8 mouse cellular contexts compared by ENCODE assay signal in the genomic region with DNA sequence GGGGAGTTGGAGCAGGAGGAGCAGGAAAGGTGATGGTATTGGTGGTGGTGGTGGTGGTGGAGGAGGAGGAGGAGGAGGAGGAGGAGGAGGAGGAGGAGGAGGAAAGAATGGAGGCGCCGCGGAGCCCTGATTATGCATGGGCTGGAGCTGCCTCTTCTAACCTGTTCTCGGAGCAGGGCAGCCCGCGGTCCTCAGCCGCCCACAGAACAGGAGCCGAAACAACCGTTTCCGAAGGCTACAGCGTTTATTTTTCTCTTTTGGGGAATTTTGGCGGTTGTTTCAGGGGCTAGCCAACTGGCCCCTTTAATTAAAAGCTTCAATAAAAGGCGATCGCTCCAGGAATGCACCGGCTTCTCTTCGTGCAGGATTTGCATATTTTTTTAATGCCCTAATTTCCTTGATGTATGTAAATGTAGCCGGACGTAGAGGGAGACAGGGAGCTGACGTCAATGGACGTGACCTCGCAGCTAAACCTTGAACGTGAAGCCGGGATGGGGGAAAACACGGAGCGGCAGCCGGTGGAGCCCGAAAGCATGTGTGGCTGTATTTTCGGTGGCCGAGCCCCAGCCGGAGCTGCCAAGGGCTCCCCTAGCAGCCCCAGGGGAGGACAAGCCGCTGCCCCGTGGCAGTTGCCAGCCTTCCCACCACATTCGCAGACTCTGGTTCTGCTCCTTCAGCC.
DNase-seq lines count a peak whose midpoint lies in the region; ATAC-seq and TF ChIP-seq lines count a peak whose summit lies in the region.

No protein-coding gene starts in this region.

- no peaks in the 10 kb centered on the region for H3K27me3 ChIP-seq in C2C12 (ENCODE audit: control insufficient read depth, insufficient read depth, insufficient read length)
- peaks cover 2% of the 10 kb centered on the region; the same call in 1 of the 2 replicates for H3K27me3 ChIP-seq in hindbrain, embryonic 11.5 days (ENCODE audit: control insufficient read depth, insufficient read depth, low read length)
- H3K27me3 ChIP-seq in midbrain, postnatal 0 days (ENCODE audit: insufficient read depth, low read length), result no peaks in the 10 kb centered on the region

- peak; percentile 96 for DNase-seq in MEL-GATA-1-ER (ENCODE audit: extremely low read depth, low read depth)
- peak; percentile 88 for DNase-seq in hindbrain, embryonic 11.5 days (ENCODE audit: low spot score)
- DNase-seq in layer of hippocampus, adult 9-10 months (ENCODE audit: low spot score), result peak; percentile 30
- DNase-seq in midbrain, postnatal 0 days (ENCODE audit: low spot score), result peak; percentile 94
- DNase-seq in urinary bladder, adult 18-20 months (ENCODE audit: low spot score in 2 of 2), result no peak

- peak overlapping the region; percentile 100 for H3K9ac ChIP-seq in hindbrain, embryonic 11.5 days (ENCODE audit: low read depth, low read length)
- H3K9ac ChIP-seq in midbrain, postnatal 0 days (replicated peaks; ENCODE audit: low read length, poor library complexity, severe bottlenecking), result peak overlapping the region; percentile 100

- no peaks in the 10 kb centered on the region for H3K79me3 ChIP-seq in C2C12 (ENCODE audit: low read depth)

- H3K9me3 ChIP-seq in hindbrain, embryonic 11.5 days (ENCODE audit: control insufficient read depth, low read length), result no peaks in the 10 kb centered on the region
- no peaks in the 10 kb centered on the region for H3K9me3 ChIP-seq in midbrain, postnatal 0 days (ENCODE audit: low read length)

- peak overlapping the region; percentile 57 for H3ac ChIP-seq in C2C12 (ENCODE audit: control insufficient read depth, insufficient read length, low read depth)

- peak; percentile 43 for ATAC-seq in hindbrain, embryonic 11.5 days (ENCODE audit: low FRiP score)
- ATAC-seq in midbrain, postnatal 0 days (ENCODE audit: low FRiP score), result peak; percentile 28
- no peak for ATAC-seq in activated CD4-positive, CD25-positive, alpha-beta regulatory T cell, adult 4 months

- peak overlapping the region; percentile 100 for H3K27ac ChIP-seq in cortical plate, adult 2 months (ENCODE audit: insufficient read depth, low read length)
- H3K27ac ChIP-seq in hindbrain, embryonic 11.5 days (ENCODE audit: low read depth, low read length), result peak overlapping the region; percentile 100
- peak overlapping the region; percentile 100 for H3K27ac ChIP-seq in midbrain, postnatal 0 days (ENCODE audit: low read depth, low read length)

- TF ChIP-seq CTCF in C2C12 (IDR thresholded peaks at IDR 0.05; ENCODE audit: control insufficient read depth, insufficient read depth, insufficient read length), result no peak
- no peak for TF ChIP-seq CTCF in cortical plate, adult 2 months (IDR thresholded peaks at IDR 0.05; ENCODE audit: extremely low read depth, insufficient read depth, low read length)
- no peak; the same call in 1 of the 2 replicates for TF ChIP-seq CTCF in midbrain, postnatal 0 days (IDR thresholded peaks at IDR 0.05)

- TF ChIP-seq POLR2A in cortical plate, adult 2 months (IDR thresholded peaks at IDR 0.05; ENCODE audit: extremely low read depth, insufficient read depth, low read length), result peak; percentile 69; the same call in 1 of the 2 replicates

- H3K4me1 ChIP-seq in cortical plate, adult 2 months (ENCODE audit: control insufficient read depth, insufficient read depth, low read length), result no peaks in the 10 kb centered on the region
- H3K4me1 ChIP-seq in hindbrain, embryonic 11.5 days (replicated peaks; ENCODE audit: control insufficient read depth, insufficient read depth, low read length), result no peaks in the 10 kb centered on the region
- H3K4me1 ChIP-seq in midbrain, postnatal 0 days (ENCODE audit: insufficient read depth, low read length), result no peaks in the 10 kb centered on the region

- peak overlapping the region; percentile 80 for H3K4me2 ChIP-seq in hindbrain, embryonic 11.5 days (replicated peaks; ENCODE audit: low read depth, low read length)
- H3K4me2 ChIP-seq in midbrain, postnatal 0 days (ENCODE audit: low read depth, low read length, poor library complexity, severe bottlenecking), result peak overlapping the region; percentile 79

- no peaks in the 10 kb centered on the region for H3K79me2 ChIP-seq in C2C12 (ENCODE audit: control insufficient read depth, insufficient read depth)

- H3K4me3 ChIP-seq in C2C12 (ENCODE audit: insufficient read depth, poor library complexity, severe bottlenecking), result no peak overlapping the region
- peak overlapping the region; percentile 74 for H3K4me3 ChIP-seq in cortical plate, adult 2 months (ENCODE audit: insufficient read depth, low read length)
- peak overlapping the region; percentile 90 for H3K4me3 ChIP-seq in hindbrain, embryonic 11.5 days (ENCODE audit: low read depth, low read length)
- H3K4me3 ChIP-seq in midbrain, postnatal 0 days (ENCODE audit: low read depth, low read length), result peak overlapping the region; percentile 78

- WGBS in hindbrain, embryonic 11.5 days, result under 1% methylated on average over 33 of the region's 33 CpGs
- under 1% methylated on average over 33 of the region's 33 CpGs for whole genome bisulfite sequencing in midbrain, postnatal 0 days

- H3K36me3 ChIP-seq in C2C12 (ENCODE audit: control insufficient read depth, insufficient read depth), result no peaks in the 10 kb centered on the region
- H3K36me3 ChIP-seq in hindbrain, embryonic 11.5 days (ENCODE audit: control insufficient read depth, insufficient read depth, low read length), result no peaks in the 10 kb centered on the region
- H3K36me3 ChIP-seq in midbrain, postnatal 0 days (ENCODE audit: insufficient read depth, low read length), result no peaks in the 10 kb centered on the region; the same call in 1 of the 2 replicates

TF ChIP-seq in C2C12, 6 proteins besides CTCF, POLR2A, EP300 and RAD21:
- TF ChIP-seq MAX (IDR thresholded peaks at IDR 0.05) (no peak), MYOD1 (IDR thresholded peaks at IDR 0.05; ENCODE audit: control insufficient read depth, insufficient read length, low read depth) (no peak), FOSL1 (IDR thresholded peaks at IDR 0.05; ENCODE audit: insufficient read depth, low read length, poor library complexity, severe bottlenecking) (no peak), USF1 (IDR thresholded peaks at IDR 0.05; ENCODE audit: low read depth) (no peak), CEBPB (IDR thresholded peaks at IDR 0.05; ENCODE audit: low read depth) (no peak), MYOG (IDR thresholded peaks at IDR 0.05; ENCODE audit: control insufficient read depth, extremely low read depth, insufficient read length) (no peak)

Comparison
In these comparisons a context has a peak if more than half of its experiments do, and no peak if none do; other contexts are left out.
1. DNase-seq: peak in MEL-GATA-1-ER (single experiment), hindbrain, embryonic 11.5 days (single experiment), layer of hippocampus, adult 9-10 months (single experiment) and midbrain, postnatal 0 days (single experiment); none in urinary bladder, adult 18-20 months (0 of 2).
2. Peak in every context shown above with its lines, with median percentiles within 50 percentile points of each other: H3K27ac ChIP-seq.